Mouse (Mus musculus): ENCODE measurements around the gene Grip2.

DNA sequence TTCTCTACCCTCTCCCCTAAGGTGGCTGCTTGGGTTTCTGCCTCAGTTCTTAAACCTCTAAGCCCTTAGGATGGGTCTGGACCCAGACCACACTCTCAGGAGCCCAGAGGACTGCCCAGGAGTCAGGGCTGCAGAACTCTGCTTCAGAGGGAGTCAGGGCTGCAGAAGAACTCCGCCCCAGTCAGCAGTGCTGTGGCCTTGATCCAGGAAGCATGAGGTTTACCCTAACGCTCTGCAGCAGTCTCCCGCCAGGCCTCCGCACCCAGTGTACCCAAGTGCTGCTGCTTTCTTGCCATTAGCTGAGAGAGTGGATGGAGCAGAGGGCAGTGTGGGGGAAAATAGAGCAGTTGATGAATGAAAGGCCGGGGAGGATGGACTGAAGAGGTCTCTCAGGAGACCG lies 19.0 kb downstream of the Grip2 start:
- no peak for TF ChIP-seq POLR2A (IDR thresholded peaks at IDR 0.05; ENCODE audit: low read depth, low read length)
- TF ChIP-seq CHD1 (IDR thresholded peaks at IDR 0.05; ENCODE audit: low read depth, low read length) = no peak
- no peak for TF ChIP-seq NELFE (IDR thresholded peaks at IDR 0.05; ENCODE audit: low read depth, low read length)
- TF ChIP-seq NRF1 (IDR thresholded peaks at IDR 0.05; ENCODE audit: low read depth, low read length) = no peak
- no peak for TF ChIP-seq RAD21 (IDR thresholded peaks at IDR 0.05; ENCODE audit: low read depth, low read length)
- no peak for TF ChIP-seq CHD2 (IDR thresholded peaks at IDR 0.05; ENCODE audit: low read length)
- no peak for TF ChIP-seq ZNF384 (IDR thresholded peaks at IDR 0.05; ENCODE audit: low read depth, low read length)
- no peak for TF ChIP-seq CTCF (conservative IDR thresholded peaks at IDR 0.05 in 1 of 2, IDR thresholded peaks at IDR 0.05 in 1 of 2; ENCODE audit: low read depth in 2 of 2, low read length in 2 of 2)

Measured in CH12.LX (cell line).